Mouse (Mus musculus): ENCODE data around the gene Dip2b.

Dip2b gene

DNA sequence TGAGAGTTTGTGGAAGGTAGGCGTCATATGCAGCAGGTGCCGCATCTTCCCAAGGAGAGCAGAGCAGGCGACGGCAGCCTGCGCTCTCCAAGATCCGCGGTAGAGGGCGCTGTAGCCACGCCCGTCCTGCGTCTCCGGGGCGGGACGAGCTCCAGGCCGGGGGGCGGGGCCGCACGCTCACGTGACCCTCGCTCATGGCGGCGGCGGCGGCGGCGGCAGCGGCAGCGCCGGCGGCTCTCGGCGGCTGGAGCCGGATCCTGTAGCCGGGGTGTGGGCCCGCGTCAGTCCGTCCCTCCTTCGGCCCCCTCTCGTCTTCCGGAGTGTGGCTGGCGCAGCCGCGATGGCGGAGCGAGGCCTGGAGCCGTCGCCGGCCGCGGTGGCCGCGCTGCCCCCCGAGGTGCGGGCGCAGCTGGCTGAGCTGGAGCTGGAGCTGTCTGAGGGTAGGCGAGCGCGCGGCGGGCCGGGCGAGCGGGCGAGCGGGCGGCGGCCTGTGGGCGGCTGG lies at the start of gene Dip2b:
TSS of gene Dip2b (plus strand) at position 195 of the 502 bp plus-strand sequence.
- peak; percentile 100 for DNase-seq

DNA sequence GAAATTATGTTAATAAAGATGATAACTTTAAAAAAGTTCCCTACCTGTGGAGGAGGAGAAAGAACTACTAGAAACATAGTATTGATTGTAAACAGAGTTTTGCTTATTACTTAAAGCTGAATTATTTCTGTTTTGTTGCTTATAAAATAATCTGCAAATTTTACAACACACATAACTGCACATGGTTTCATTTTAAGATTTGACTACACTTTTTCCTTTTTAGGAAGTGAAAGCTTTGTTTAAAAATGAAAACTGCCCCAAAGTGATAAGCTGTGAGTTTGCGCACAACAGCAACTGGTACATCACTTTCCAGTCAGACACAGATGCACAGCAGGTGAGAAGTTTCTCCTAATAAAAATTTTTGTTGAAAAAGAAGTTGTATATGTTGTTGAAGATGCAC lies 45.4 kb upstream of the Dip2b start:
- DNase-seq: no peak

DNA sequence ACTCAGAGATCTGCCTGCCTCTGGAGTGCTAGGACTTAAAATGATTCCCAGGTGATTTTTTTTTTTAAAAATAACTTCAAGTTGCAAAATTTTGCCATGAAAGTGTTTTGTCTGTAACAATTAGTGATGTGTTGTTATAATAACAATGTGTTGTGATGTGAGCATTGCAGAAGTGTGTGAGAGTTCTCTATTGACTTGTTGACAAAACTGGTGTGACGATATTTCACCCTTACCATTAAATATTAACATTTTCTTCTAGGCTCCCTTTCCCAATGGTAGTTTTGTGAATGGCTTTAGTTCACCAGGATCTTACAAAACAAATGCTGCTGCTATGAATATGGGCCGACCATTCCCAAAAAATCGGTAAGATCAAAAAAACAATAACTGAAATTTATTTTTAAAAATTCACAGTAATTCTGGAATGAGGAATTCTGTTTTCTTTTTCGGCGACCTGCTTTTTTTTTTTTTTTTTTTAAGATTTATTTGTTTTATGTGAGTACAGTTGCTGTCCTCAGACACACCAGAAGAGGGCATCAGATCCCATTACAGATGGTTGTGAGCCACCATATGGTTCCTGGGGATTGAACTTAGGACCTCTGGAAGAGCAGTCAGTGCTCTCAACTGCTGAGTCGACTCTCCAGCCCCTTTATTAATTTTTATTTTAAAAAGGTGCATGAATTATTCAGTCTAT lies 41.2 kb upstream of the Dip2b start:
- DNase-seq: no peak

DNA sequence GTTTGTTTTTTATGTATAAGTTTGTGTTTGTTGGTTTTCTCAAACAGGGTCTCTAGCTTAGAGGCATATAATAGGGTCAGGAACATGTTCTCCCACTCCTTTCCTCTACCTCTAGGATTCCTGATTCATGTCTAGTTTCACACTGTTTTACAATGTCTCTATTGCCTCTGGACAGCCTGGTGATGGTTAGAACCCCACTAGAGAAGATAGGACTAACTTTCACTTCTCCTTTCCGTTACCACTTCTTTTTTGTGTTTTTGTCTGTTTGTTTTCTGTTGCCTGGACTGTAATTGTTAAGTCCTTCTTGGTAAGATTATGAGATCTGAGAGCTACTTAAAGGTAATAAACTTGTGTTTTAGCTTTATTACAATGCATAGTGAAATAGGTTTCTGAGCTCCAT lies 39.1 kb upstream of the Dip2b start:
- DNase-seq: no peak

DNA sequence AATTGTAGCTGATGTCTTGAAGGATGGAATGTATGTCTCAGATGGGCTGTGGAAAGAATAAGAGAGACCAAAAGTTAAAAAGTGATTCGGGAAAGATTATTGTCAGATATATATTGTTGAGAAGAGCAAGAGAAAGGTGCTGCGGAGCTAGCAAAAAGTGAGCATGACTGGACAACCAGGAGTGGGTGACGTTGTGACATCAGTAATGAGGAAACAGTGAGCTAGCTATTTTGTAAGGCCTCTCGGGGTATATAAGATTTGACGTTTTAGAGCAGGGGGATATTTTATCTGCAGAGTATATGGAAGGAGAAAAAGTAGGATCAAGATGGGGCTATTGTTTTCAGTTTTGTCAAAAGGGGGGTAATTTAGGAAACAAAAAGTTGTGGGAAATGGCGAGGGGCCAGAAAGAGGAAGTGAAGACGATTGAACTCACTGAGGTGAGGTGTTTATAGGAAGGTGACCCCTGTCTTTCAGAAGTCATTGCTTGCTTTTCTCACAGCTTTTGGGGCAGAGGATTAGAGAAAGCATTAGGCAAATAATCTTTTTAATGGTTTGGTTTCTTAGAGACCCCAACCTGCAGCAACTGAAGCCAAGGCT lies 33.7 kb upstream of the Dip2b start:
- no peak for DNase-seq

DNA sequence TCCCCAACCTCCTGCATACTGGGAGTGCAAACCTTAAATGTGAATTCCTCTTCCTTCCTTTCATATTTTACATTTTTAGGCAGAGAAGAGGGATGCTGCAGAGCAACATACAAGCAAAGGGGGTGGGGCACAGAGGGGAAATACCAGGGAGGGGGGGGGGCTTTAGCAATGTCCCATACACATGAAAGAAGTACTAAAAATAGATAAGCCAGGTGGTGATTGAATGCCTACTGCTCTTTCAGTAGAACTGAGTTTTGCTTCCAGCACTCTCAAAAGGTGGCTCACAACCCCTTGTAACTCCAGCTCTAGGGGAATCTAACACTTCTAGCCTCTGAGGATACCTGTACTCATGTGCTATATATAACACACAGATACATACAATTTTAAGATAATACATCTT lies 32.3 kb upstream of the Dip2b start:
- no peak for DNase-seq

DNA sequence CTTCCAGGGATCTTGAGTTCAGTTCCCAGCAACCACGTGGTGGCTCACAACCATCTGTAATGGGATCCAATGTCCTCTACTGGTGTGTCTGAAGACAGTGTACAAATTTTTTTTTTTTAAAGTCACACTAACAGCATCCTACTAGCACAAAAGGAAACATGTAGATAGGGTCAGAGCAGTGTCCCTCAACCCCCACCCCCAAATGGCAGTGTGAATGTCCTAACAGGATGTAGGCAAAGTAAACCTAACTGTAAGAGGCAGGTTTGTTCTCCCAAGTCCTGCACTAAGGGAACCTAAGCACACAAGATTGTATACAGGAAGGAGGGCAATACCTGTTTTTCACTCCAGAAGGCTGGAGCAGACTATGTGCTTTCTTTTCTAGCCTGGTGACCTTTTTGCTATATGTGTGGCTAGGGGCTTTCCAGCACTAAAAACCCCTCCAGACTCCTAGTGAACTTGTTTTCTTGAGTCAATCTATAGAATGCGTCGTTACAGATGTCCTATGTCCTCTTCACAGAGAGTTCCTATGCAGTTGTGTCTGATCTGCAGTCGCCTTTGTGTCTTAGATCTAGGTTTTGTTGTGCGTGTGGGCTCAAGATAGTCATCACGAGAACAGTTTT lies 20.1 kb upstream of the Dip2b start:
- DNase-seq: no peak

DNA sequence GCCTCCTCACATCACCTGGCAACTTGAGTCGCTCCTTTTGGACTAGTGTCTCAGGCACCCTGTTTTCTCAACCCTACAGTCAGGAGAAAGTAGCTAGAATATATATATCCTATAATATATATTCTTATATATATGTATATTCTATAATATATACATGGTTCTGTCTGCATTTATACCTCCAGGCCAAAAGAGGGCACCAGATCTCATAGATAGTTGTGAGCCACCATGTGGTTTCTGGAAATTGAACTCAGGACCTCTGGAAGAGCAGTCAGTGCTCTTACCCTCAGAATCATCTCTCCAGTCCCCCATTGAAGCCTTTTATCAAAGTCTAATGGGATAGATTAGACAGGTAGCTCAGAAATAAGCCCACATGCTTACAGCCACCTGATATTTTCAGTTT lies 17.3 kb upstream of the Dip2b start:
- no peak for DNase-seq

DNA sequence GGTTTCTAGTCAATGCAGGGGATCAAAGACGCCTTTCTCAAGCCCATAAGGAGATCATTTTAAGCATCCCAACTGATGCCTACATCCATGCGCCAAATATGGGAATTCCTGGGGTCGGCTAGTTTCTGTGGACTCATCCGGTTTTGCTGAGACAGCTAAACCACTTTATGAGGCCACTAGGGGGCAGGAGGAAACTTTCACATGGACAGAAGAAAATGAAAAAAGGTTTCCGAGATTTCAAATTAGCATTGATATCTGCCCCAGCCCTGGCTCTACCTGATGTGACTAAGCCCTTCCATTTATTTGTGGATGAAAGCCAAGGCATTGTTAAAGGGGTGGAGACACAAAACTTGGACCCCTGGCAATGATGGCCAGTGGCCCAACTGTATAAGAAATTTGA lies 15.5 kb upstream of the Dip2b start:
- DNase-seq: peak; percentile 78 to 82

DNA sequence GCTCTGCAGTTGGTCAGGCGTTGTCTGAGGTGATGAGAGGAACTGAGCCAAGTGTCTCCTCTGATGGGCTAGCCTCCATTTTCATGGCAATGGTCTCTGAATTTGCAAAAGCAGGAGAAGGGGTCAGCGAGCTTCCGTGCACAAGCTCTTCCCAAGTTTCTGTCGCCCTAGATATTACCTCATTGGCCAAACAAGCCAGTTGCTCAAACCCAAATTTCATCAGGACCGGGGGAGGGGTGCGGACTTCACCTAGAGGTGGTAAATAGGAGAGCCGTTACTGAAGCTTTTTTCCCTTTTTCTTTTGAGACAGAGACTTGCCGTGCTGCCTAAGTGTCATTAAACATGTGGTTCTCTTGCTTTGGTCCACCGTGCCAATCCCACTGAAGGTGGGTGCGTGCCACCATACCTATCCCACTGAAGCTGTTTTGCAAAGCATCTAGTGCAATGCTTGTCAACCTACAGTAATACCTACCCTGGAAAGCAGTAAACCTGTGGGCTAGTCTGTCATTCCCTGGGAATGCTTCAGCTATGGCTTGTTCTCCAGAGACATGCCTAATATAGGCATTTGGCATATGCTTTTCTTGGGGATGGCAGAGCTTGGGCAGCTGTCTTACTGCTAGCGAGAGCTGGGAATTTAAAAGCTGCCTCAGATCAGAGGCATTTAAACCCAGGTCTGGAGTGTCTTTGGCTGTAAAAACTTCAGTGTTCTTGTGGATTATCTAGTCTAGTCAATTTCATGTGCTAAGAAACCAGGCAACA lies 13.2 kb upstream of the Dip2b start:
- DNase-seq: no peak

DNA sequence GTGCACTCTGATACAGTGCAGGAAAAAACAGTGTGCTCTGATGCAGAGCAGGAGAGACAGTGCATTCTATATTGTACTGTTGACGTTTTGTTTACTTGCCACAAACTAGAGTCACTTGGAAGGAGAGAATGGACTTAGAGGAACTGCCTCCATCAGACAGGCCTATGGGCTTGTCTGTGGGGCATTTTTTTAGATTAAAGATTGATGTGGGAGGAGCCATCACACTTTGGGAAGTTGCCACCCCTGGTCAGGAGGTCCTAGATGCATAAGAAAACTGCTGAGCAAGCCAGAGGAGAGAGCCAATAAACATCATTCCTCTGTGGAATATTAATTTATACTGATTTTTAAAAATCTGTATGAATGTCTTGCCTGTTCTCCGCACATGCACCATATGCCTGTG lies 10.3 kb upstream of the Dip2b start:
- no peak for DNase-seq

DNA sequence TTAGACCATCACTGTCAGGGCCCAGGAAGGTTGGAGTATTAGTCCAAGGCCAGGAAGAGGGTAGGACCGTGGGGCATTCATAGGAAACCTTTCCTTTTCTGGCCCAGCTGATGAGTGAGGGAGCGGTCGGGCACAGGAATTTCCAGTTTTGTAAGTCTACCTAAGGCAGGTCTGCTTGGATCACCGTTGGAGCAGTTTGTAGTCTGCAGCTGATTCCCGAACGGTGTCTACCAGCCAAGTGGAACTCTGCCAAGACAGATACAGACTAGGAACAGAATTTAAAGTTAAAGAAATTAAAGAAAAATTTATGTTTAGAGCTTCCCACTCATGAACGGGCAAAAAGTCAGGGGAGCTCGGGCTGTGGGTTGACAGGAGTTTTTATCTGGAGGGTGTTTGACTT lies 9.0 kb upstream of the Dip2b start:
- DNase-seq: no peak

DNA sequence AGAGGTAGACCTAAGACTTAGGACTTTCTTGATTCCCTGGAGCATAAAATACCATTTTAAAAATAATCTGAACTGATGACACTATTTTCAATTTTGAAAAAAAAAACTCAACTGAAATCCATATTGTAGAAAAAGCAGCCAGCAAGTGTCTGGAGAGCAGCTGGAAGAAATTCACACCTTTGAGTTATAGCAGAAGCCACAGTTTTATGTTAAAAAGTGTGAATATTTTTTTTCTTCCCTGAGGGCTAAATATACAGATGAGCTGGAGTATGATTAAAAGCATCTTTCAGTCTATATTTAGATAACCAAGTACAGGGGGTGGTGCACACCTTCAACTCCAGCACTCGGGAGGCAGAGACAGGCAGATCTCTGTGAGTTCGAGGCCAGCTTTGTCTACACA lies 8.6 kb upstream of the Dip2b start:
- DNase-seq: no peak

DNA sequence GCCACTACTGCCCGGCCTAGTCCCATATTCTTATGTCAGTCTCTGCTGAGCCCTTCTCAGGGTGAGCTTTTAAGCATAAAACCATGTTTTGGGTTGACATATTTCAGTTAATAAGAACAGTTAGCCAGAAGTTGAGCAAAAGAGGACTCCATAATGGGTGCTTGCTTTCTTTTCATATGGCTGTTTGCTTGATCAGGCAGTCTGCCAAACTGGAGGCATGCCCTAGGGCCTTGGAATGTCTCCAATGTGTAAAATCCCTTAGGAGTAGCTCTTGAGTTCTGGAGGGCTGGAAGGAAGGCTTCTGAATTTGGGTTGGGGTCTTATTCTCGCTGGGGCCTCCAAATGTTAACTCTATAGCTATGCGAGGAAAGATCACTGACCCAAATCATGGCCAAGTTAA lies 5.9 kb upstream of the Dip2b start:
- DNase-seq: no peak

DNA sequence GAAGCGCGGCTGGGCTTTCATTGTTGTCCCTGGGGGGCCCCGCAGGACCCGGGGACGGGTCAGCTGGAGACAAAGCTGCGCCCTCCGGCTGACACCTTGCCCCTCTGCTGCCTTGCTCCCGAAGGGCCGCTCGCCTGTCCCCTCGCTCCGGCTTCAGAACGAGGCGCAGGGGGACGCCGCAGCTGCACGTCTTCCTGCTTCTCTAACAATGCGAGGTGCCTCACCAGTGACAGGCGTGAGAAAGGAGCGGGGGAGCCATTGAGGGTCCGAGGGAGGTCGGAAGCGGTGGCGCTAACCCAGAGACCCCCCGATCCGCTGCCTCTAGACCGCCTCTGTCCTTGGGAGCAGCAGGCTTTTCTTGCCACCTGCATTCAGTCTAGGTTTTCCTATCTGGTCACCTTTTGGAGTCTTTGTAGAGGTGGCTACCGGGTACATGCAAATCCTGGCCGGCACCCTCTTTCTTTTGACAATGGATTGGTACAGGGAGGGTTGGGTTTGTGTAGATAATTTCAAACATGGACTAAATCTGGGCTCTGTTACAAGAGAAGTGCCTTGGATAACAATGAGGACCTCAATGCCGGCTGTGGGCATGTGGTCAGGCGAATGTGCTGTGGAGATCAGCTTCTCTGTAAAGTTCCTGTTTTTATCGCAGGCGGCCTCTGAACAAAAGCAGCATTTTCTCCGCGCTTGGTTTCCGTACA lies 687 bp downstream of the Dip2b start:
- DNase-seq: peak; percentile 69 to 70

DNA sequence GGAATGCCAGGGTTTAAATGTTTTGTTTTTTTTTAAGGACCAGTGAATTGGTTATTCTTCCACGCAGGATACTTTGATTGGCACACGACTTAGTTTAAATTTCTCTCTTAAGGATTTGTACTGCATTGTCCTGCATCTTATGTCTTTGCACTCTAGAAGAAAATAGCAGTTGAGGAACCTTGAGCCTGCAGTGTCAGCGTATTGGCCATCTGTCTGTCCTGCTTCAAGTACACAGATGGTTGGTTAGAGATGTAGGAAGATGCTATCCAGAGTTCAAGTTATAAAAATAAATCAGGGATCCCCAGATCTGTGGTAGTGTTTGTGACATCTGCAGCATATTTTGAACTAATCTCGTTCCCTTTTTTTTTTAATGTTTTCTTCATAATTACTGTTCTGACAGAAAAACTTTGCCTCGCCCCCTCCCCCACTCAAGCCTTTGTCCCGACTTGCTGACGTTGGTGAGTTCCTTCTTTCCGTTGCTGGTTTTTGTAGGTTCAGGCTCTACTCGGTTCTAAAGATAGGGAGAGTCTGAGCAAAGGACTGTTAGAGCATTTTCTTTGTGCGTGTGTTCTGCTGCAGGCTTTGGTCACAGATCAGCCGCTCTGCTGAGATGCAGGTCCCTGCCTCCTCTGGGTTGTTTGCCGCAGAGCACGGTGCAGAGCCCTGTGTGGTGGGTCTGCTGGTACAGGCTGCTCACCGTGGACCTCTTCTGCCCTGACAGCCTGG lies 2.2 kb downstream of the Dip2b start:
- DNase-seq: peak; percentile 50 to 51

DNA sequence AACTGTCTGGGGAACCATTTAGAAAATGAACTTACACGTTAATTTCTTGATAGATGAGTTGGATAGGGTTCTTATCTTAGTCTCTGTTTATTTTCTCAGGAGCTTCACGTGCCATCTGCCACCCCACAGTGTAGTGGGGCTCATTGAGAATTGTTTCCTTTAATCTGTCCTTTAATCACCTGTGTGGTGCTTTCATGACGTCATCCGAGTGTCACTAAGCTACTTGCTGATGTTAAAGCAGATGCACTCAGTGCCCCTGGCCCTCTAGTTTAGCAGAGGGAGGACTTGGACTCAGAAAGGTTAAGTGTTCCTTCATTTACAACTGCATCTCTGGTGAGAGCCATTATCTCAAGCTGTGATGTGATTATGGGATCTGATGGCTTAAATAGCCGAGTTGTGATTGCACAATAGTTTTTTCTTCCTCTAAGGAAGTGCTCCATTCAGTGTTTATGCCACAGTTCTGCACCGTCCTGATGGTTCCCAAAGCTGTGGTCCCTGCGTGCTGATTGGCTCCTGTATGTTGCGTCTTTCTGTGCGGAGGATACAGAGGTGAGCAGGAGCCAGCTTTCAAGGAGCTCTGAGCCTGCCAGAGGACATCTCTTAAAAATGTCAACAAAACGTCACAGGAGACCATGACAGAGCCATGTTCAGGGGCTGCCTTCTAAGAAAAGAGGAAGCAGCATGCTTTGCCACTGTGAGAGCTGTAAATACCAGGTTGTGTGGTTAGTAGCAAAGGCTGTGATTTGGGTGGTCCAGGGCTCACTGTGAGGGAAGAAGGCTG lies 3.0 kb downstream of the Dip2b start:
- DNase-seq: peak in 1 of 2 experiments; percentile 33

DNA sequence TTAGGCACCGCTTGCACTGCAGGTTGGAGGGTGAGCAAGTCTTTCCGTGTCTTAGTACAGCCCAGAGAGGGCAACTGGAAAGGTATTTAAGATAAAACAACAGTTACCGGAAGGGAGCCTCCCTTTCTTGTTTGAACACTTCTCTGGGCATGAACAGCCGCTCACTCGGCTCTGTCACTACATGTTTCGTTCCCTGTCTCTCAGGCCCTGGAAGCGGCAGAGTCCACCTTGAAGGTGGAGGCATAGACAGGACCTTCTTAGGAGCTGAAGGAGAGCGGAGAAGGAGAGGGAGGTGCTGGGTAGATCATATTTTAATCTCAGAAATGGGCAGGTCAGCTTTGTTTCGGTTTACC lies 3.6 kb downstream of the Dip2b start:
- no peak for DNase-seq

DNA sequence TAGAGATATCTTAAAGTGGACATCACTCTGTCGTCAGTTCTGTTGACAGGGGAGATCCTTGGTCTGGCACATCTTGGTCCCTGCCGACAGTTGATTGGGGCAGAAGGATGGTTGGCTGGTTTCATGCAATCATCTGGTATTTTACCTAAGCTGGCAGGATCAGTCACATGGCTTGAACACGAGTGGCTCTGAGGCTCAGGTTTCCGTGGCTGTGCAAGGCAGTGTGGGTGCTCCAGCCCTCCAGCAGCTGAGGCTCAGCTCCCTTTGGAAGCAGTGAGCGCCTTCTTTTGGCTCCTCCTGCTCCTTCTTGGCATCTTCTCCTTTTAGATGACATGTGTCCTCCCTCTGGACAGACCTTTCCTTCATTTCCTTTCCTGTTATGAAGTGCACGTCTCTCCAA lies 7.1 kb downstream of the Dip2b start:
- DNase-seq: peak in 1 of 2 experiments; percentile 37

DNA sequence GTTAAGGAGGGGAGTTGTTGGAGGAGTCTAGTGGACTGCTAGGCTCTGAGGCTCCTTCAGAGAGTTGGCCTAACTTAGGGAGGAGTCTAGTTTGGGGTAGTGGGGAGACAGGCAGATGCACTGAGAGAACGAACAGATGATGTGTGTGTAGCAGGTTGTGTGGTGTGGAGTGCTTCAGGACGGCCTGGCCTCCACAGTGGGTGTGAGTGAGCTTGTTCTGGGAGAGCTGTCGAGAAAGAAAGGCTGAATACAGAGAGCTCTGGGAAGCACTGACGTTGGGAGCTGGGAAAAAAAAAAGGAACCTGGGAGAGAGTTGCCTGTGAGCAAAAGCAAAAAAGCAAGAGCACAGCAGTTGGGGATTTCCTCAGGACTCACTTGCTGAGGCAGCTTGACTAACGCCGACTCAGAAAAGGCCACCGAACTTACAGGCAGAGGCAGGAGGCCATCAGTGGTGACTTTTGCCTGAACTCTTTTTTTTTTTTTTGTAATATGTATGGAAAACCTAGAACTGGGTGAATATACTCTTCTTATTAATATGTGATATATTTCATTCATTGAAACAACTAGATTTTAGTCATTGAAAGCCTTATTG lies 11.1 kb downstream of the Dip2b start:
- no peak for DNase-seq

DNA sequence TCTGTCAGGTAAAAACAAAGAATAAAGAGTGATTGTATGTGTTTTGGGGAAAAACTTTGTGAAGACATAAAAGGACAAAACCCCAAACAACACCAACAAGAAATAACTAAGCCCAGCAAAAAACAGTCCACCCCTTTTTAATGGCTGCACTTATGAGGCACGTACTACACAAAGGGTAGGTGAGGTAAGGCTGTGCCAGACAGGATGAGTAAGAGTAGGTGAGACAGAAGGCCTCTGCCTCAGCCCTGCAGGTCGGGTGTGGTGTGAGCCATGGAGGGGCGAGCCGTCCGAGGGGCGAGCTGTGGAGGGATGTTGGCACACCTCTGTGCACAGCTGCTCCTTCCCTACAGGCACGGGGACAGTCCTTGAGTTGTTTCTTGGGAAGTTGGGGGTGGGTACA lies 12.5 kb downstream of the Dip2b start:
- DNase-seq: no peak

All from cerebellum, postnatal 10 days (tissue).